Mouse (Mus musculus): ENCODE measurements around the gene Surf1.
A peak's percentile ranks its signal among the peaks of the same experiment; 100 is the strongest.

Surf1 gene

GRCm38 (mm10) chr2:26915927-26916728, at the start of gene Surf1, which contains the start of gene Surf2:
Surf1 (minus strand) TSS chr2:26916530.
Surf2 (plus strand) TSS chr2:26916367.
- DNase-seq = peak; percentile 82 to 83

- DNase-seq = no peak
These were observed 48.5 kb upstream of the Surf1 start for GRCm38 (mm10) chr2:26964724-26965370.

- DNase-seq = peak; percentile 90 to 92
These were observed 47.8 kb upstream of the Surf1 start, which contains the start of gene Rexo4 for GRCm38 (mm10) chr2:26963923-26964723. Rexo4 (minus strand) TSS chr2:26964386.

GRCm38 (mm10) chr2:26960756-26961155, 44.4 kb upstream of the Surf1 start:
- DNase-seq = no peak

- DNase-seq = no peak
These were observed 41.1 kb upstream of the Surf1 start for GRCm38 (mm10) chr2:26957488-26957859.

GRCm38 (mm10) chr2:26956811-26957487, 40.6 kb upstream of the Surf1 start:
- no peak for DNase-seq

GRCm38 (mm10) chr2:26954735-26955395, 38.5 kb upstream of the Surf1 start:
- peak in 1 of 2 experiments; percentile 50 for DNase-seq

GRCm38 (mm10) chr2:26952866-26953265, 36.5 kb upstream of the Surf1 start:
- DNase-seq = no peak

GRCm38 (mm10) chr2:26952193-26952592, 35.9 kb upstream of the Surf1 start:
- DNase-seq = peak in 1 of 2 experiments; percentile 29

- DNase-seq = no peak
These were observed 35.1 kb upstream of the Surf1 start for GRCm38 (mm10) chr2:26951346-26951905.

GRCm38 (mm10) chr2:26950411-26950810, 34.1 kb upstream of the Surf1 start:
- DNase-seq = no peak

- no peak for DNase-seq
These were observed 26.9 kb upstream of the Surf1 start for GRCm38 (mm10) chr2:26943253-26943652.

GRCm38 (mm10) chr2:26941539-26941938, 25.2 kb upstream of the Surf1 start:
- peak; percentile 67 to 77 for DNase-seq

GRCm38 (mm10) chr2:26936425-26936824, 20.1 kb upstream of the Surf1 start:
- DNase-seq = no peak

GRCm38 (mm10) chr2:26935286-26935685, 19.0 kb upstream of the Surf1 start:
- no peak for DNase-seq

GRCm38 (mm10) chr2:26933304-26934055, 17.1 kb upstream of the Surf1 start, which contains the start of the genes Surf4 and Stkld1:
Surf4 (minus strand) TSS chr2:26933928.
Stkld1 (plus strand) TSS chr2:26934047.
- peak; percentile 97 to 98 for DNase-seq

- peak; percentile 25 to 38 for DNase-seq
These were observed 16.4 kb upstream of the Surf1 start for GRCm38 (mm10) chr2:26932473-26933303.

GRCm38 (mm10) chr2:26930390-26930789, 14.1 kb upstream of the Surf1 start:
- peak; percentile 65 to 80 for DNase-seq

- DNase-seq = no peak
These were observed 11.6 kb upstream of the Surf1 start for GRCm38 (mm10) chr2:26927745-26928476.

All from lung, adult 18-20 months (tissue).